Mouse (Mus musculus): ENCODE data around the gene Gm266.

The Gm266 gene

GRCm38 (mm10) chr12:111438850-111439249 is 46.8 kb downstream of the Gm266 start:
- in situ Hi-C loops (cut with MboI, MseI), result no loop called here

GRCm38 (mm10) chr12:111437222-111437900 is 48.3 kb downstream of the Gm266 start:
- in situ Hi-C loops (cut with MboI, MseI), result no loop called here

- in situ Hi-C loops (cut with MboI, MseI), result no loop called here
Measured at GRCm38 (mm10) chr12:111436640-111437039, 49.0 kb downstream of the Gm266 start.

GRCm38 (mm10) chr12:111436170-111436569 is 49.5 kb downstream of the Gm266 start:
- in situ Hi-C loops (cut with MboI, MseI), result no loop called here

- in situ Hi-C loops (cut with MboI, MseI), result no loop called here
Measured at GRCm38 (mm10) chr12:111434745-111435327, 50.8 kb downstream of the Gm266 start.
